Mouse (Mus musculus) midbrain, embryonic 16.5 days (tissue): ENCODE measurements at regions not wholly inside any gene's neighbourhood (a gene's known extent, or its start where the extent isn't known, plus 50 kb on each side); places are given as distances from the start of the nearest gene placed in this dataset.

Source experiments
- ATAC-seq: fragments of 200-750 bp; cut with Nextera tagmentation; 2 replicates; pipeline ENCODE4 v1.8.0; 2017; ENCODE audit warnings: moderate TSS enrichment
- H3K27ac ChIP-seq: fragments of 300-500 bp; sonication (generic); 2 replicates; pipeline ENCODE4 v1.5.1; 2014; ENCODE audit warnings: mild to moderate bottlenecking, low read length, mixed read lengths
- H3K27me3 ChIP-seq: fragments of 300-500 bp; sonication (generic); 2 replicates; pipeline ENCODE4 v1.6.1; 2014; ENCODE audit warnings: low read depth, low read length, mixed read lengths; ENCODE audit not compliant: control insufficient read depth, insufficient read depth
- H3K36me3 ChIP-seq: fragments of 300-500 bp; sonication (generic); 2 replicates; pipeline ENCODE4 v1.6.1; 2014; ENCODE audit warnings: mild to moderate bottlenecking, low read length, moderate library complexity, mixed read lengths; ENCODE audit not compliant: control insufficient read depth, insufficient read depth
- H3K4me1 ChIP-seq: fragments of 300-500 bp; sonication (generic); 2 replicates; pipeline ENCODE4 v1.6.1; 2014; ENCODE audit warnings: mild to moderate bottlenecking, low read length, mixed read lengths; ENCODE audit not compliant: control insufficient read depth, insufficient read depth
- H3K4me2 ChIP-seq: fragments of 300-500 bp; sonication (generic); 2 replicates; pipeline ENCODE4 v1.6.1; 2014; ENCODE audit warnings: mild to moderate bottlenecking, low read length, mixed read lengths
- H3K4me3 ChIP-seq: fragments of 300-500 bp; sonication (generic); 2 replicates; pipeline ENCODE4 v1.5.1; 2014; ENCODE audit warnings: low read depth, mild to moderate bottlenecking, low read length, moderate library complexity, mixed read lengths
- H3K9ac ChIP-seq: fragments of 300-500 bp; sonication (generic); 2 replicates; pipeline ENCODE4 v1.6.1; 2014; ENCODE audit warnings: low read depth, low read length, mixed read lengths
- H3K9me3 ChIP-seq: fragments of 300-500 bp; sonication (generic); replicated peaks from 2 replicates; pipeline ENCODE4 v1.6.1; 2014; ENCODE audit warnings: mild to moderate bottlenecking, low read length, mixed read lengths; ENCODE audit not compliant: control insufficient read depth, poor library complexity, severe bottlenecking
- WGBS: fragments of 180-500 bp; shearing (Covaris S2); extraction: QIAGEN DNeasy Blood & Tissue Kit; methylation state at CpG from one replicate; pipeline ENCODE4 v1.1.7; 2014; 5-methylcytosine and 5-hydroxymethylcytosine counted together

- ATAC-seq = no peak
- Histone ChIP-seq H3K4me1 (peaks cover 3% of the 10 kb centered on the region; the same call in 1 of the 2 replicates), H3K9me3 (no peaks in the 10 kb centered on the region), H3K4me2 (no peak overlapping the region), H3K4me3 (no peak overlapping the region), H3K27ac (no peak overlapping the region), H3K27me3 (no peaks in the 10 kb centered on the region), H3K36me3 (no peaks in the 10 kb centered on the region), H3K9ac (no peak overlapping the region)
- WGBS = 77% methylated on average over 6 of the region's 6 CpGs
These were observed 254.4 kb upstream of the Kdm8 start for GRCm38 (mm10) chr7:125190067-125190466.

GRCm38 (mm10) chr7:125191313-125191712, 253.2 kb upstream of the Kdm8 start:
- Histone ChIP-seq H3K4me3 (no peak overlapping the region), H3K4me1 (peaks cover 3% of the 10 kb centered on the region; the same call in 1 of the 2 replicates), H3K4me2 (no peak overlapping the region), H3K27ac (no peak overlapping the region), H3K27me3 (no peaks in the 10 kb centered on the region), H3K36me3 (no peaks in the 10 kb centered on the region), H3K9ac (no peak overlapping the region), H3K9me3 (no peaks in the 10 kb centered on the region)
- no peak for ATAC-seq

- H3K4me2 ChIP-seq = no peak overlapping the region
- no peak overlapping the region for H3K4me3 ChIP-seq
- 75% methylated on average over 6 of the region's 6 CpGs for WGBS
- no peaks in the 10 kb centered on the region for H3K36me3 ChIP-seq
- no peaks in the 10 kb centered on the region for H3K4me1 ChIP-seq
- no peak overlapping the region for H3K9ac ChIP-seq
- no peaks in the 10 kb centered on the region for H3K27me3 ChIP-seq
- H3K27ac ChIP-seq = no peak overlapping the region
- no peak for ATAC-seq
- H3K9me3 ChIP-seq = no peaks in the 10 kb centered on the region
These were observed 233.0 kb upstream of the Kdm8 start for GRCm38 (mm10) chr7:125211346-125211973.

- H3K4me1 ChIP-seq = no peaks in the 10 kb centered on the region
- 84% methylated on average over 6 of the region's 6 CpGs for WGBS
- H3K27me3 ChIP-seq = no peaks in the 10 kb centered on the region
- no peak overlapping the region for H3K4me3 ChIP-seq
- no peak for ATAC-seq
- no peak overlapping the region for H3K9ac ChIP-seq
- H3K9me3 ChIP-seq = no peaks in the 10 kb centered on the region
- H3K4me2 ChIP-seq = no peak overlapping the region
- H3K36me3 ChIP-seq = no peaks in the 10 kb centered on the region
- H3K27ac ChIP-seq = no peak overlapping the region
These were observed 230.4 kb upstream of the Kdm8 start for GRCm38 (mm10) chr7:125214036-125214435.

GRCm38 (mm10) chr7:125217630-125218029, 226.8 kb upstream of the Kdm8 start:
- H3K36me3 ChIP-seq = no peaks in the 10 kb centered on the region
- H3K4me3 ChIP-seq = no peak overlapping the region
- no peak for ATAC-seq
- H3K9ac ChIP-seq = no peak overlapping the region
- H3K27ac ChIP-seq = no peak overlapping the region
- WGBS = 87% methylated on average over 4 of the region's 4 CpGs
- H3K27me3 ChIP-seq = no peaks in the 10 kb centered on the region
- H3K4me1 ChIP-seq = no peaks in the 10 kb centered on the region
- no peak overlapping the region for H3K4me2 ChIP-seq
- H3K9me3 ChIP-seq = no peaks in the 10 kb centered on the region

GRCm38 (mm10) chr7:125222684-125223083, 221.8 kb upstream of the Kdm8 start:
- Histone ChIP-seq H3K4me3 (no peak overlapping the region), H3K4me1 (no peaks in the 10 kb centered on the region), H3K4me2 (no peak overlapping the region), H3K36me3 (no peaks in the 10 kb centered on the region), H3K27me3 (no peaks in the 10 kb centered on the region), H3K9ac (no peak overlapping the region), H3K9me3 (no peaks in the 10 kb centered on the region), H3K27ac (no peak overlapping the region)
- no peak for ATAC-seq
- WGBS = 97% methylated on average over 1 of the region's 1 CpGs

- ATAC-seq = no peak
- H3K27ac ChIP-seq = no peak overlapping the region; the same call in 1 of the 2 replicates
- no peak overlapping the region for H3K9ac ChIP-seq
- H3K9me3 ChIP-seq = no peaks in the 10 kb centered on the region
- no peak overlapping the region for H3K4me3 ChIP-seq
- 37% methylated on average over 7 of the region's 7 CpGs for WGBS
- no peaks in the 10 kb centered on the region for H3K27me3 ChIP-seq
- H3K4me1 ChIP-seq = peaks cover 4% of the 10 kb centered on the region
- H3K36me3 ChIP-seq = no peaks in the 10 kb centered on the region
- no peak overlapping the region for H3K4me2 ChIP-seq
These were observed 209.6 kb upstream of the Kdm8 start for GRCm38 (mm10) chr7:125234911-125235310.

GRCm38 (mm10) chr7:125237026-125237425, 207.4 kb upstream of the Kdm8 start:
- Histone ChIP-seq H3K9ac (no peak overlapping the region), H3K4me1 (peaks cover 4% of the 10 kb centered on the region), H3K27me3 (no peaks in the 10 kb centered on the region), H3K4me2 (no peak overlapping the region), H3K27ac (no peak overlapping the region), H3K4me3 (no peak overlapping the region), H3K36me3 (no peaks in the 10 kb centered on the region), H3K9me3 (no peaks in the 10 kb centered on the region)
- 82% methylated on average over 3 of the region's 3 CpGs for WGBS
- no peak for ATAC-seq

GRCm38 (mm10) chr7:125243021-125243420, 201.5 kb upstream of the Kdm8 start:
- no peaks in the 10 kb centered on the region for H3K4me1 ChIP-seq
- H3K36me3 ChIP-seq = no peaks in the 10 kb centered on the region
- no peak overlapping the region for H3K27ac ChIP-seq
- WGBS = 75% methylated on average over 3 of the region's 3 CpGs
- H3K9ac ChIP-seq = no peak overlapping the region
- no peaks in the 10 kb centered on the region; the same call in 1 of the 2 replicates for H3K9me3 ChIP-seq
- H3K4me2 ChIP-seq = no peak overlapping the region
- ATAC-seq = no peak
- no peaks in the 10 kb centered on the region for H3K27me3 ChIP-seq
- no peak overlapping the region for H3K4me3 ChIP-seq
